Mouse (Mus musculus): ENCODE data around the gene Myo18a. TPM values are rescaled to one million over a fixed set of nuclear protein-coding genes. Genes with fewer than 3 reads are reported as not detected.

Gene Myo18a
- polyA plus RNA-seq, 1 experiment from 2014 or later, result 28.4 TPM

DNA sequence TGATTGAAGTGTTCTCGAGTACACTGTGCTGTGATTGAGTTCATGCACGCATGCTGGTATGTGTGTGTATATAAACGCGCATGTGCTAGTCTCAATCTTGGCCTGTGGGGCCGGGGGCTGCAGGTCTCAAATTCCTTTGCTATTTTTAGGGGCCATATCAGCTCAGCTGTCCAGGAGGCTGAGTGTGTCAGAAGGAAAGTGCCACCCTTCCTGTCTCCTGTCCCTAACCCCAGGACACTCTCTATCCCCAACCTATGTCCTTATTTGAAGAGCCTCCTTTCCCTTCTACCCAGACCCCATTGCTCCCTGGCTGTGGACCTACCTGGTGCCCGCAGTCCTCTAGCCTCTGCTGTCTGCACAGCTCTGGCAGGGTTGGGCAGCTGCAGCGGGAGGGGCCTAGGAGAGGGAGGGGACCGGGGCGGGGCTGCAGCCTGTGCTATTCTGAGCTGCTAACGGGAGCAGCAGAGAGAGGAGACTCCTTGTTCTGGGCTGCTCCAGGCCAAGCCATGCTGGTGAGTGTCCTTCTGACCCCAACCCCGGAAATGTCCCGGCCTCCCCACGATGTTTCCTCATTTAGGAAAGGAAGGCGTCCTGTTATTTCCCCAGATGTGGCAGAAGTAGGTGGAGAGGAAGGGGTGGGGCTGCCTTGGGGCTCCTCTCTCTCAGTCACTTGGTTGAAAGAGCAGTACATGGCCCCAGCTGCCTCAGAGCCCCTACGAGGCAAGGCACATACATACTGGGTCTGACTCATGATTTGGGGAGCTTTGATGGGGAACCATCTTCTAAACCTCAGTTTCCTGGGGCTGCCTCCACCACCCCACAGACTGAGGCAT lies 38.0 kb downstream of the Myo18a start:
- 15% methylated on average over 15 of the region's 15 CpGs for WGBS
- ATAC-seq (ENCODE audit: insufficient number of reproducible peaks, insufficient read depth, low FRiP score, low TSS enrichment, low read depth), result peak; percentile 67; the same call in 1 of the 2 replicates
- H3K9ac ChIP-seq, result peak overlapping the region; percentile 49
- H3K9me3 ChIP-seq, result no peaks in the 10 kb centered on the region
- peak overlapping the region; percentile 44 for H3K27ac ChIP-seq
- peak overlapping the region; percentile 46 for H3K4me2 ChIP-seq
- H3K4me1 ChIP-seq, result peaks cover 26% of the 10 kb centered on the region
- no peaks in the 10 kb centered on the region for H3K27me3 ChIP-seq
- H3K4me3 ChIP-seq, result peak overlapping the region; percentile 5; the same call in 1 of the 2 replicates
- no peaks in the 10 kb centered on the region for H3K36me3 ChIP-seq

DNA sequence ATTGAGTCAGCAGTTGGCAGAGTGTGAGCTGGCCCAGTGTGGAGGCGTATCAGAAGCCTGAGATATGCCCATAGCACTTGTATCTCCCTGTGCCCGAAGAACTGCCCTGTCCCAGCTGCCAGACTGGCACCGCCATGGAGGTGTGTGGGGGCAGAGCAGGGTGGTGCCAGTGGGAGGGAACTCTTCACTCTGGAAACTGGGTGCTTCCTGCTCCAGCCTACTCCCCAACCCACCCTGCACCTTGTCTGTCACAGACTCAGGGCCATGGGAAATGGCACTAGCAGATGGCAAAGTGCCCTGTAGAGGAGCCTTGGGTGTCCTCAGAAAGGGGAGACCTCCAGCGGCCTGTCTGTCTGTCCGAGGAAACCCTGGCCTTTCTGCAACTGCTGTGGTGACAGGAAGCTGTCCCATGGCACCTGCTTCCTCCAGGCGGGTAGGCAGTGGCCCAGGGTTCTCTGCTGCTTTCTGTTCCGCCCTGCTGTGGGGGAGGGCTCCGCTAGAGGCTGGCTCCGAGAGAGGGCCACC lies 39.4 kb downstream of the Myo18a start:
- no peak overlapping the region for H3K27ac ChIP-seq
- H3K27me3 ChIP-seq, result no peaks in the 10 kb centered on the region
- H3K9me3 ChIP-seq, result no peaks in the 10 kb centered on the region
- no peak for ATAC-seq (ENCODE audit: insufficient number of reproducible peaks, insufficient read depth, low FRiP score, low TSS enrichment, low read depth)
- no peak overlapping the region for H3K4me2 ChIP-seq
- H3K36me3 ChIP-seq, result no peaks in the 10 kb centered on the region
- WGBS, result 70% methylated on average over 9 of the region's 9 CpGs
- no peak overlapping the region for H3K9ac ChIP-seq
- peaks cover 26% of the 10 kb centered on the region for H3K4me1 ChIP-seq
- no peak overlapping the region for H3K4me3 ChIP-seq

DNA sequence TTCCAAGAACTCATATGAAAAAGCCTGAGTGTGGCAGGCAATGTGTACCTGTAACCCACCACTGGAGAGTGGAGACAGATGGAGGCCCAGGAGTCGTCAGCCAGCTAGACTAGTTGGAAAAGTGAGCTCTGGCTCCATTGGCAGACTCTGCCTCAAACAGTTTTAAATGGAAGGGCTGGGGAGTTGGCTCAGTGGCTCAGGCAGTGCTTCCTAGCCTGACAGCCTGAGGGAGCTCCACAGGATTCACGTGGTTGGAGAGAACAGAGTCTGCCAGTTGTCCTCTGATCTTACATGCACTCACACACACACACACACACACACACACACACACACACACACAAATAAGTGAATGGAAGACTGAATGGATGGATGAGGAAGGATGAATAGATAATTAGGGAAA lies 43.2 kb downstream of the Myo18a start:
- H3K4me3 ChIP-seq, result no peak overlapping the region
- WGBS, result 16% methylated on average over 2 of the region's 2 CpGs
- peaks cover 15% of the 10 kb centered on the region for H3K4me1 ChIP-seq
- no peaks in the 10 kb centered on the region for H3K9me3 ChIP-seq
- no peak overlapping the region for H3K9ac ChIP-seq
- no peak for ATAC-seq (ENCODE audit: insufficient number of reproducible peaks, insufficient read depth, low FRiP score, low TSS enrichment, low read depth)
- H3K27me3 ChIP-seq, result no peaks in the 10 kb centered on the region
- no peak overlapping the region for H3K4me2 ChIP-seq
- no peaks in the 10 kb centered on the region for H3K36me3 ChIP-seq
- H3K27ac ChIP-seq, result no peak overlapping the region

DNA sequence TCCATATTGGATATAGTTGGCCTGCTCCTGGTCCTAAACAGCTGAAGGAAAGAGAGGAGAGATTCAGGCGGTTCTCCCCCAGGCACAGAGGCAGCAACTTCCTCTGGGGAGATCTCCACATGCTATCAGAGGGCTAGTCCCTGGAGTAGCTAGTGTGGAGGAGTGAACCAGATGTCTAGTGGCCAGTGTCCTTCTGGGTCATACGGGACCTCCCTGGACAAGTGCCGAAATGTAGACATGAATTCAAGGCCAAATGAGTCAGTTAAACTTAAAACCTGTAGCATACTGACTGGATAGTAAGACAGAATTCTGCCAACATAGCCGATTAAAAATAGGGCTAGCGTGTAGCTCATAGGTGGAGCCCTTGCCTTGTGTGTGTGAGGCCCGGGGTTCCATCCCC lies 43.8 kb downstream of the Myo18a start:
- H3K4me2 ChIP-seq, result no peak overlapping the region
- H3K4me1 ChIP-seq, result peaks cover 8% of the 10 kb centered on the region
- no peak overlapping the region for H3K4me3 ChIP-seq
- no peak overlapping the region for H3K27ac ChIP-seq
- H3K27me3 ChIP-seq, result no peaks in the 10 kb centered on the region
- H3K36me3 ChIP-seq, result peaks cover 1% of the 10 kb centered on the region; the same call in 1 of the 2 replicates
- H3K9me3 ChIP-seq, result no peaks in the 10 kb centered on the region
- ATAC-seq (ENCODE audit: insufficient number of reproducible peaks, insufficient read depth, low FRiP score, low TSS enrichment, low read depth), result no peak
- no peak overlapping the region for H3K9ac ChIP-seq
- 79% methylated on average over 6 of the region's 6 CpGs for WGBS

DNA sequence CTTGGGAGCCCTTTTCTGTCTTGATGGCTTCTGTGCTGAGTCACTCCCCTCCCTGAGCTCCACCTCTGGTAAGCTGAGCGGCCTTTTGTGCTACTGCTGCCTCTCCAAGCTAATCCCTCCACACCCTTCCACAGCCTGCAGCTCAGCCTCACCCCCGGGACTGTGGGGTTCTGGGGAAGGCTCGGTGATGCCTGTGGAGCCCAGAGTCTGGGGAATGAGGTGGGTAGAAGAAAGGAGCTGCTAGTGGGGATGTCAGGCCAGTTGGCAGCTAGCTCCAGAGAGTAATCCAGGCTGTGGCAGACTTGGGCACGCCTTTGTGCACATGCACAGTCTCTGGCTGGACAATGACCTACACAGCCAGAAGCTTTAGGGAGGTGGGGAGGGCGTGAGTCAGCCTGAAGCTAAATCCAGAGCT lies 45.0 kb downstream of the Myo18a start:
- no peak overlapping the region for H3K4me2 ChIP-seq
- 31% methylated on average over 5 of the region's 5 CpGs for WGBS
- H3K27ac ChIP-seq, result no peak overlapping the region
- no peak for ATAC-seq (ENCODE audit: insufficient number of reproducible peaks, insufficient read depth, low FRiP score, low TSS enrichment, low read depth)
- no peaks in the 10 kb centered on the region for H3K9me3 ChIP-seq
- no peaks in the 10 kb centered on the region for H3K27me3 ChIP-seq
- no peak overlapping the region for H3K4me3 ChIP-seq
- peaks cover 7% of the 10 kb centered on the region for H3K4me1 ChIP-seq
- peaks cover 12% of the 10 kb centered on the region; the same call in 1 of the 2 replicates for H3K36me3 ChIP-seq
- H3K9ac ChIP-seq, result no peak overlapping the region; the same call in 1 of the 2 replicates

DNA sequence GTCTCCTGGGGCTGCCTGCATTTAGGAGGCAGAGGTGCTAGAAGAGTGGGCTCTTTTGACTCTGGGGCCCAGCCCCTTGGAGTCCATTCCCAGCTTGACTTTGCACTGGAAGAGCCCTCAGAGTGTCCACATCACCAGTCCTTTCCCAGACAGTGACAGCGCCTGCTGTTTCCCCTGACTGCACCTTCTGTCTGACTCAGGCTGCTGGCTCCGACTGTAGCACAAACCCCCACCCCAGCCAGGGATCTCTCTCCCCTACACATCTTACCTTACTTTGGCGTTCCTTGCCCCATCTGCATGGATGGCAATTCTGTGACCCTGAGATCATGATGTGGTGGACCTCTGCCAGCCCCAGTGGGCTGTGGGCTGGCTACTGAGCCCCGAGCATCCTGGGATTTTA lies 46.2 kb downstream of the Myo18a start:
- Histone ChIP-seq H3K9me3 (no peaks in the 10 kb centered on the region), H3K27me3 (no peaks in the 10 kb centered on the region)
- 82% methylated on average over 4 of the region's 4 CpGs for WGBS

DNA sequence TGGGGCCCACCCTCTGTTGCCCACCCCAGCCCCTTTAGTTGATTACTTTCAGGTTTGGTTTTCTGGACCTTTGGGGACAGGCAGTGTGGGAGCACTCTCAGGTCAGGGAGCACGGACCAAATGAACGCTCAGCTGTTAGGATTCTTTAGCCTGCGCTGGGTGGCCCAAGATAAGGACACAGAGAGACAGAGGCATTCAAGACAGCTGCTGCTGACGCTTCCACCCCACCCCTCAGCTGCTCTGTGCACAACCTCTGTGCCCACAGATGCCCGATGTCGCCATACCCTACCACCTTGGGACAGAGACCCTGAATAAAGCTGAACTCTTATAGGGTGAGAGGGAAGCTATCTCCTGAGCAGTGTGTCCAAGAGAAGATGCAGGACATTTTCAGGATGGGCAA lies 47.0 kb downstream of the Myo18a start:
- H3K9ac ChIP-seq, result no peak overlapping the region
- 91% methylated on average over 6 of the region's 6 CpGs for WGBS
- H3K27ac ChIP-seq, result no peak overlapping the region
- no peak overlapping the region for H3K4me3 ChIP-seq
- H3K36me3 ChIP-seq, result peaks cover 12% of the 10 kb centered on the region; the same call in 1 of the 2 replicates
- no peaks in the 10 kb centered on the region for H3K9me3 ChIP-seq
- no peak for ATAC-seq (ENCODE audit: insufficient number of reproducible peaks, insufficient read depth, low FRiP score, low TSS enrichment, low read depth)
- H3K4me1 ChIP-seq, result peaks cover 7% of the 10 kb centered on the region
- no peaks in the 10 kb centered on the region for H3K27me3 ChIP-seq
- no peak overlapping the region for H3K4me2 ChIP-seq

More for the DNA sequence above, 46.2 kb downstream of the Myo18a start:
- Histone ChIP-seq H3K27ac (no peak overlapping the region), H3K4me3 (no peak overlapping the region), H3K4me1 (peaks cover 7% of the 10 kb centered on the region), H3K9ac (0 out of 2 replicates have a peak overlapping the region, but pooled peaks have one; percentile 11), H3K36me3 (peaks cover 12% of the 10 kb centered on the region; the same call in 1 of the 2 replicates), H3K4me2 (no peak overlapping the region)
- ATAC-seq (ENCODE audit: insufficient number of reproducible peaks, insufficient read depth, low FRiP score, low TSS enrichment, low read depth), result no peak

DNA sequence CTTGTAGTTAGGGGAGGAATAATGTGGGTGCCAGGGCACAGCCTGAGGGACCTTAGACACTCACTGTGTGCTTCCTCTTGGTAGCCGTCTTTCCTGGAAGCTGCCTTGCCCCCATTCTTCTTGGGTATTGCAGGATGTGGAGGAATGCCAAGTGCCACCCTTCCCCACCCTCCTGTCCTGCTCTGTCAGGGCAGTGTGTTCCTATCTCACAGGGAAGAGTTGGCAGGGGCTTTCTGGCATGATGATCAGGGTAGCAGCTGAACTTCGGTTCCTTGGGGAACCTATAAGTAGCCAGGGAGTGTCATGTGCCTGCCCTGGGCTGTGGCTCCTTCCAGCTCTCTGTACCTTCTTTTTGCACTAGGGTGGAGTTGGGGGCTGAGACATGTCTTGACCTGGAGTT lies 50.9 kb downstream of the Myo18a start:
- WGBS, result 74% methylated on average over 2 of the region's 2 CpGs
- ATAC-seq (ENCODE audit: insufficient number of reproducible peaks, insufficient read depth, low FRiP score, low TSS enrichment, low read depth), result no peak

DNA sequence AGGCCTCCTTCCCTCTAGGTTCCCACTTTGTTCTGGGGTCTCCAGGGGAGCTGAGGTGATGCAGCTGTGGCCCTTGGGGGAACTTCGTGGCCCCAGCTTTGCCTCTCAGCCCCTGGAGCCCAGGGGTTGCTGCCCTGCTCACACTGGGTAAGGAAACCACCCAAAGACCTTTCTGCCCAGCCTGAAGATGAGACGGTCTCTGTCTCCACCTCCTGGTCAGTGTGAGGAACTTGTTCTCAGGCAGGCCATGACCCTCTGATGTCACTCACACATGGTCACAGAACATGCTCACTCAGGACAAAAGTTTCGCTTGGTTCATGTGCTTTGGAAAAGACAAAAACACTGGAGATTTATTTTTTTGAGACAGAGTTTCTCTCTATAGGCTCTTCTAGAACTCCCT lies 53.0 kb downstream of the Myo18a start:
- H3K4me3 ChIP-seq, result no peak overlapping the region
- no peak for ATAC-seq (ENCODE audit: insufficient number of reproducible peaks, insufficient read depth, low FRiP score, low TSS enrichment, low read depth)

More for the DNA sequence above, 50.9 kb downstream of the Myo18a start:
- Histone ChIP-seq H3K27me3 (no peaks in the 10 kb centered on the region), H3K4me3 (no peak overlapping the region), H3K27ac (no peak overlapping the region), H3K36me3 (peaks cover 27% of the 10 kb centered on the region), H3K4me1 (no peaks in the 10 kb centered on the region), H3K9me3 (no peaks in the 10 kb centered on the region), H3K9ac (no peak overlapping the region), H3K4me2 (no peak overlapping the region)

DNA sequence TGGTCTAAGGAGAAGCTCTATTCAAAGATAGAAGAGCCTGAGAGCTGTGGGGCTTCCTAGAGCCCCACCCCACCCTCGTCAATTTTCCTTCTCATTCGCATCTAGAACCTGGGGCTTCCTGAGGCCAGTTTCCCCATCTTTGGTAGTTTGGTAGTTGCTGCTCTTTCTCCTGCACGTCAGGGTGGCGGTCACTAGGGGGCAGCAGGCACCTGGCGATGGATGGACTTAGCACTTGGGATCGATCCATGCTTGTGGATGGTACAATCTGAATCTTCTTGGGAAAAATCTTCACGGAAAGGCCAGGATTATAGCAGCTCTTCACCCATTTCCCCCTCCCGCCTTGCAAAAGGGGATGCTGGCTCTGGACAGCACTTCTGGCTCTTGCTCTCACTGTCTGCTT lies 58.6 kb downstream of the Myo18a start:
- H3K9me3 ChIP-seq, result no peaks in the 10 kb centered on the region
- no peak overlapping the region for H3K9ac ChIP-seq
- ATAC-seq (ENCODE audit: insufficient number of reproducible peaks, insufficient read depth, low FRiP score, low TSS enrichment, low read depth), result no peak
- 20% methylated on average over 8 of the region's 8 CpGs for WGBS
- peaks cover 62% of the 10 kb centered on the region for H3K36me3 ChIP-seq
- H3K4me1 ChIP-seq, result peaks cover 13% of the 10 kb centered on the region; the same call in 1 of the 2 replicates
- no peak overlapping the region for H3K4me3 ChIP-seq
- H3K27me3 ChIP-seq, result no peaks in the 10 kb centered on the region
- no peak overlapping the region for H3K27ac ChIP-seq
- no peak overlapping the region for H3K4me2 ChIP-seq

More for the DNA sequence above, 53.0 kb downstream of the Myo18a start:
- no peaks in the 10 kb centered on the region for H3K9me3 ChIP-seq
- H3K27ac ChIP-seq, result no peak overlapping the region
- no peaks in the 10 kb centered on the region for H3K4me1 ChIP-seq
- H3K4me2 ChIP-seq, result no peak overlapping the region
- peaks cover 45% of the 10 kb centered on the region for H3K36me3 ChIP-seq
- no peaks in the 10 kb centered on the region for H3K27me3 ChIP-seq
- 19% methylated on average over 3 of the region's 3 CpGs for WGBS
- H3K9ac ChIP-seq, result no peak overlapping the region

DNA sequence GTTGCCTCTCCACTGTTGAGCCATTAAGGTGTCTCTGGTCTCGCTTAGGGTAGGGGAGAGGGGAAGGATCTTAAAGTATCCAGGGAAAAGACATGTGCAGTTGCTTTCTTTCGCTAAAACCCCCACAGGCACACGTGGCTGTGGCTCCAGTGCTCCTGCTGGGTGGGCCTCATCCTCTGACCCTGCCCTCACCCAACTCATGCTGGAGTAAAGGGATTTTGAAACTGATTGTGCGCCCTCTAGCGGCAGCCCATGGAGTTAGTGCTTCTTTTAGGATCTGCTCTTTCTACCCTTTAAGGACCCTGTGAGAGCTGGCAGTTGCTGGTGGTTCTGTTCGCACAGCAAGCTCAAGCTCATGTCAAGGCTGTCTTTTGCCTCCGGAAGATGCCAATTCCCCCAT lies 59.7 kb downstream of the Myo18a start:
- Histone ChIP-seq H3K27ac (no peak overlapping the region), H3K27me3 (no peaks in the 10 kb centered on the region), H3K4me3 (no peak overlapping the region), H3K4me2 (no peak overlapping the region), H3K4me1 (peaks cover 13% of the 10 kb centered on the region; the same call in 1 of the 2 replicates), H3K9ac (no peak overlapping the region), H3K9me3 (no peaks in the 10 kb centered on the region), H3K36me3 (peaks cover 62% of the 10 kb centered on the region)
- ATAC-seq (ENCODE audit: insufficient number of reproducible peaks, insufficient read depth, low FRiP score, low TSS enrichment, low read depth), result no peak
- WGBS, result 19% methylated on average over 7 of the region's 7 CpGs

DNA sequence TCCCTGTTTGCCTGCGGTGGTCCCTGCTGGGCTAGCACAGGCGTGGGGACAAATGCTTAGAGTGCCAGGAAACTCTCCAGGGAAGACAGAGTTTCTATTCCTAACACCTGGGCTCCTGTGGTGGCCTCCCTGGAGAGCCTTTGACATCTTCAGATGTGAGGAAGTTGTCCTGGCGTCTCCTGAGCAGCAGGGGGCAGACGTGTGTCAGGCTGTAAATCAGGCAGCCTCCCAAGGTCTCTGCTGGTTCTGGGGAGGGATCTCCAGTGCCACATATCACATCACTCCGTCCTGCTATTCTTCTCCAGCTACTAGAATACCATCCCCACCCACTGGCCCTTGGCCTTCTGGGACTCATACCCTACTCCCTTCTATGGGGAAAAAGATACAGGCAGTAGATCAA lies 62.8 kb downstream of the Myo18a start:
- H3K4me2 ChIP-seq, result no peak overlapping the region

More for the DNA sequence above, 62.8 kb downstream of the Myo18a start:
- no peak for ATAC-seq (ENCODE audit: insufficient number of reproducible peaks, insufficient read depth, low FRiP score, low TSS enrichment, low read depth)
- H3K27me3 ChIP-seq, result no peaks in the 10 kb centered on the region
- no peak overlapping the region for H3K4me3 ChIP-seq
- WGBS, result under 1% methylated on average over 5 of the region's 5 CpGs
- peaks cover 64% of the 10 kb centered on the region for H3K36me3 ChIP-seq
- H3K4me1 ChIP-seq, result peaks cover 13% of the 10 kb centered on the region; the same call in 1 of the 2 replicates
- no peaks in the 10 kb centered on the region for H3K9me3 ChIP-seq
- no peak overlapping the region for H3K9ac ChIP-seq
- 0 out of 2 replicates have a peak overlapping the region, but pooled peaks have one; percentile 2 for H3K27ac ChIP-seq
